10 mouse cellular contexts compared by ENCODE assay signal in genomic region chr7:133824579-133824978, GRCm38 (mm10). TPM values are rescaled to one million over a fixed set of nuclear protein-coding genes. Genes with fewer than 3 reads are reported as not detected.
DNase-seq lines count a peak whose midpoint lies in the region; ATAC-seq lines count a peak whose summit lies in the region.
"Had no signal": no experiment of that assay in that cellular context is flagged by ENCODE, and none has a peak within 500 bp of the region (broad histone marks: within the 10 kb centered on the region; RNA-seq: fewer than 3 reads in every experiment).

No protein-coding gene starts in this region.

- no peak overlapping the region for H3K4me2 ChIP-seq in liver, embryonic 12.5 days
- H3K4me2 ChIP-seq in hindbrain, embryonic 11.5 days (replicated peaks; ENCODE audit: low read depth, low read length), result no peak overlapping the region

- no peaks in the 10 kb centered on the region for H3K36me3 ChIP-seq in liver, embryonic 12.5 days
- no peaks in the 10 kb centered on the region for H3K36me3 ChIP-seq in hindbrain, embryonic 11.5 days (ENCODE audit: control insufficient read depth, insufficient read depth, low read length)
- H3K36me3 ChIP-seq: midbrain, embryonic 10.5 days had no signal

- H3K27ac ChIP-seq in liver, embryonic 12.5 days, result no peak overlapping the region
- H3K27ac ChIP-seq in hindbrain, embryonic 11.5 days (ENCODE audit: low read depth, low read length), result no peak overlapping the region
- H3K27ac ChIP-seq: midbrain, embryonic 10.5 days had no signal

- WGBS in liver, embryonic 12.5 days (ENCODE audit: insufficient replicate concordance), result 61% methylated on average over 2 of the region's 2 CpGs
- 94% methylated on average over 2 of the region's 2 CpGs for WGBS in hindbrain, embryonic 11.5 days

- H3K9ac ChIP-seq in liver, embryonic 12.5 days, result no peak overlapping the region
- no peak overlapping the region for H3K9ac ChIP-seq in hindbrain, embryonic 11.5 days (ENCODE audit: low read depth, low read length)

- H3K4me1 ChIP-seq in liver, embryonic 12.5 days, result no peaks in the 10 kb centered on the region
- H3K4me1 ChIP-seq in hindbrain, embryonic 11.5 days (replicated peaks; ENCODE audit: control insufficient read depth, insufficient read depth, low read length), result no peaks in the 10 kb centered on the region

- no peak for ATAC-seq in liver, embryonic 12.5 days
- no peak for ATAC-seq in hindbrain, embryonic 11.5 days (ENCODE audit: low FRiP score)

- no peaks in the 10 kb centered on the region for H3K27me3 ChIP-seq in liver, embryonic 12.5 days (replicated peaks)
- no peaks in the 10 kb centered on the region for H3K27me3 ChIP-seq in hindbrain, embryonic 11.5 days (ENCODE audit: control insufficient read depth, insufficient read depth, low read length)

- no peaks in the 10 kb centered on the region for H3K9me3 ChIP-seq in liver, embryonic 12.5 days (replicated peaks)
- H3K9me3 ChIP-seq in hindbrain, embryonic 11.5 days (ENCODE audit: control insufficient read depth, low read length), result no peaks in the 10 kb centered on the region

- H3K4me3 ChIP-seq in liver, embryonic 12.5 days, result no peak overlapping the region
- H3K4me3 ChIP-seq in hindbrain, embryonic 11.5 days (ENCODE audit: low read depth, low read length), result no peak overlapping the region
- H3K4me3 ChIP-seq: midbrain, embryonic 10.5 days had no signal

- peak; percentile 19 for DNase-seq in adrenal gland, postnatal 10 days
- DNase-seq in adrenal gland, postnatal 25 days, result no peak
- peak; percentile 22 for DNase-seq in liver
- DNase-seq in brain, adult 2 months (ENCODE audit: low read depth, low spot score), result peak; percentile 14
- peak; percentile 46 for DNase-seq in lung, postnatal 36 days
- no peak for DNase-seq in hindbrain, embryonic 11.5 days (ENCODE audit: low spot score)
- no peak for DNase-seq in left cerebral cortex, adult 18-20 months (ENCODE audit: low spot score in 2 of 2)
- DNase-seq: heart, postnatal 10 days had no signal

RNA-seq across cellular contexts. Expression of gene Dhx32, which starts 42.1 kb away (rescaled TPM):
- total RNA-seq in adrenal gland, postnatal 10 days (2021), result 10 to 100 TPM; 35.6 to 46.8 TPM
- total RNA-seq in adrenal gland, postnatal 25 days (2021), result 63.6 and 77.9 TPM in 2 replicates
- polyA plus RNA-seq in liver, embryonic 12.5 days (2016; fragmentation: Nextera tagmentation; extraction: Ambion mirVana), result 18.0 and 18.4 TPM in 2 replicates
- 43.7 and 48.8 TPM in 2 replicates for polyA plus RNA-seq in hindbrain, embryonic 11.5 days (2014; fragmentation: Nextera tagmentation; extraction: Ambion mirVana)
- total RNA-seq in left cerebral cortex, adult 18-20 months (2021), result 10 to 100 TPM; 34.4 to 36.4 TPM

RNA-seq across cellular contexts. Expression of gene Fank1, which starts 47.9 kb away (rescaled TPM):
- total RNA-seq in adrenal gland, postnatal 10 days (2021), result under 1 TPM; 0.18 to 0.36 TPM
- total RNA-seq in adrenal gland, postnatal 25 days (2021), result 0.46 TPM in 1 of 2 replicates, not detected in the other
- polyA plus RNA-seq in liver, embryonic 12.5 days (2016; fragmentation: Nextera tagmentation; extraction: Ambion mirVana), result 0.10 and 0.26 TPM in 2 replicates
- polyA plus RNA-seq in hindbrain, embryonic 11.5 days (2014; fragmentation: Nextera tagmentation; extraction: Ambion mirVana), result 2.2 and 2.9 TPM in 2 replicates
- total RNA-seq in left cerebral cortex, adult 18-20 months (2021), result 1 to 10 TPM; 3.4 to 4.5 TPM
- total RNA-seq: heart, postnatal 10 days had no signal

Comparison
In these comparisons a context has a peak if more than half of its experiments do, and no peak if none do; other contexts are left out.
1. DNase-seq: peak in adrenal gland, postnatal 10 days (single experiment), liver (single experiment), brain, adult 2 months (single experiment) and lung, postnatal 36 days (single experiment); none in adrenal gland, postnatal 25 days (single experiment), hindbrain, embryonic 11.5 days (single experiment) and left cerebral cortex, adult 18-20 months (0 of 2).